In genomic region chr10:81134181-81134587, GRCm38 (mm10) we compare ENCODE assay signal across 8 mouse cellular contexts. TPM values are rescaled to one million over a fixed set of nuclear protein-coding genes. Genes with fewer than 3 reads are reported as not detected.
A peak's percentile ranks its signal among the peaks of the same experiment; 100 is the strongest.
DNase-seq lines count a peak whose midpoint lies in the region; ATAC-seq and TF ChIP-seq lines count a peak whose summit lies in the region.

No protein-coding gene starts in this region.

- no peak for TF ChIP-seq CTCF in bone marrow macrophage, adult 2 months (IDR thresholded peaks at IDR 0.05; ENCODE audit: low read depth, low read length)

- no peaks in the 10 kb centered on the region for H3K9me3 ChIP-seq in heart, embryonic 13.5 days
- no peaks in the 10 kb centered on the region for H3K9me3 ChIP-seq in limb, embryonic 10.5 days (replicated peaks)
- no peaks in the 10 kb centered on the region for H3K9me3 ChIP-seq in forebrain, embryonic 13.5 days (replicated peaks)

- peaks cover 13% of the 10 kb centered on the region for H3K27me3 ChIP-seq in heart, embryonic 13.5 days (replicated peaks)
- peaks cover 55% of the 10 kb centered on the region for H3K27me3 ChIP-seq in limb, embryonic 10.5 days (ENCODE audit: low read depth, poor library complexity, severe bottlenecking)
- peaks cover 63% of the 10 kb centered on the region for H3K27me3 ChIP-seq in forebrain, embryonic 13.5 days

- ATAC-seq in heart, embryonic 13.5 days (ENCODE audit: extremely low read depth, insufficient number of reproducible peaks, low FRiP score, low TSS enrichment) = no peak
- no peak for ATAC-seq in forebrain, embryonic 13.5 days

- DNase-seq in layer of hippocampus, adult 9-11 months = peak; percentile 76
- no peak for DNase-seq in layer of hippocampus, postnatal 14 days (ENCODE audit: low spot score in 2 of 2)
- DNase-seq in limb, embryonic 10.5 days (ENCODE audit: low spot score) = no peak
- peak; percentile 77 to 89 for DNase-seq in monocyte, adult 2 months (ENCODE audit: low read depth in 1 of 2, low spot score in 2 of 2)
- DNase-seq in yolk sac, embryonic 10.5 days (ENCODE audit: low spot score) = peak; percentile 72

- WGBS in heart, embryonic 13.5 days = 3% methylated on average over 16 of the region's 16 CpGs
- WGBS in limb, embryonic 10.5 days = under 1% methylated on average over 16 of the region's 16 CpGs
- 3% methylated on average over 16 of the region's 16 CpGs for WGBS in forebrain, embryonic 13.5 days

- H3K4me3 ChIP-seq in bone marrow macrophage, adult 2 months (ENCODE audit: insufficient read depth, low read length) = peak overlapping the region; percentile 69
- peak overlapping the region; percentile 96 for H3K4me3 ChIP-seq in heart, embryonic 13.5 days
- H3K4me3 ChIP-seq in limb, embryonic 10.5 days = peak overlapping the region; percentile 91
- no peak overlapping the region for H3K4me3 ChIP-seq in forebrain, embryonic 13.5 days

- peak overlapping the region; percentile 90 for H3K4me2 ChIP-seq in heart, embryonic 13.5 days
- no peak overlapping the region for H3K4me2 ChIP-seq in forebrain, embryonic 13.5 days

- TF ChIP-seq POLR2A in bone marrow macrophage, adult 2 months (IDR thresholded peaks at IDR 0.05; ENCODE audit: borderline replicate concordance, low read depth, low read length) = no peak

- H3K4me1 ChIP-seq in bone marrow macrophage, adult 2 months (ENCODE audit: control insufficient read depth, insufficient read depth, low read length) = peaks cover 14% of the 10 kb centered on the region
- H3K4me1 ChIP-seq in heart, embryonic 13.5 days = peaks cover 39% of the 10 kb centered on the region
- peaks cover 50% of the 10 kb centered on the region for H3K4me1 ChIP-seq in limb, embryonic 10.5 days
- H3K4me1 ChIP-seq in forebrain, embryonic 13.5 days = peaks cover 30% of the 10 kb centered on the region

- H3K9ac ChIP-seq in heart, embryonic 13.5 days = peak overlapping the region; percentile 100
- no peak overlapping the region for H3K9ac ChIP-seq in forebrain, embryonic 13.5 days

- H3K36me3 ChIP-seq in heart, embryonic 13.5 days = no peaks in the 10 kb centered on the region
- H3K36me3 ChIP-seq in limb, embryonic 10.5 days = no peaks in the 10 kb centered on the region
- no peaks in the 10 kb centered on the region for H3K36me3 ChIP-seq in forebrain, embryonic 13.5 days (ENCODE audit: poor library complexity, severe bottlenecking)

- H3K27ac ChIP-seq in bone marrow macrophage, adult 2 months (ENCODE audit: insufficient read depth, low read depth, low read length) = peak overlapping the region; percentile 96
- H3K27ac ChIP-seq in heart, embryonic 13.5 days (replicated peaks) = no peak overlapping the region
- H3K27ac ChIP-seq in limb, embryonic 10.5 days = no peak overlapping the region; the same call in 1 of the 2 replicates
- no peak overlapping the region for H3K27ac ChIP-seq in forebrain, embryonic 13.5 days

RNA-seq across cellular contexts. Expression of gene Zbtb7a, which starts 0.8 kb away (rescaled TPM):
- total RNA-seq in layer of hippocampus, postnatal 14 days (2021) = 10 to 100 TPM; 61.6 to 63.6 TPM
- polyA plus RNA-seq in bone marrow macrophage, adult 2 months (2012; ENCODE audit: insufficient read depth, insufficient read length, missing spikeins) = 52.0 and 54.9 TPM in 2 replicates
- 19.5 and 20.1 TPM in 2 replicates for polyA plus RNA-seq in heart, embryonic 13.5 days (2015; fragmentation: Nextera tagmentation; extraction: Ambion mirVana)
- 9.6 and 11.7 TPM in 2 replicates for polyA plus RNA-seq in limb, embryonic 10.5 days (2016; fragmentation: Nextera tagmentation; extraction: Ambion mirVana)
- polyA plus RNA-seq in forebrain, embryonic 13.5 days (2015; fragmentation: Nextera tagmentation; extraction: Ambion mirVana) = 10.4 and 10.6 TPM in 2 replicates

RNA-seq across cellular contexts. Expression of gene Map2k2, which starts 28.5 kb away (rescaled TPM):
- total RNA-seq in layer of hippocampus, postnatal 14 days (2021) = 100 to 1,000 TPM; 132 to 134 TPM
- polyA plus RNA-seq in bone marrow macrophage, adult 2 months (2012; ENCODE audit: insufficient read depth, insufficient read length, missing spikeins) = 71.4 and 77.6 TPM in 2 replicates
- polyA plus RNA-seq in heart, embryonic 13.5 days (2015; fragmentation: Nextera tagmentation; extraction: Ambion mirVana) = 150 TPM in 2 replicates
- polyA plus RNA-seq in limb, embryonic 10.5 days (2016; fragmentation: Nextera tagmentation; extraction: Ambion mirVana) = 244 and 245 TPM in 2 replicates
- 200 and 211 TPM in 2 replicates for polyA plus RNA-seq in forebrain, embryonic 13.5 days (2015; fragmentation: Nextera tagmentation; extraction: Ambion mirVana)

RNA-seq across cellular contexts. Expression of gene Pias4, which starts 33.5 kb away (rescaled TPM):
- total RNA-seq in layer of hippocampus, postnatal 14 days (2021) = 10 to 100 TPM; 25.9 to 28.1 TPM
- 21.9 and 28.2 TPM in 2 replicates for polyA plus RNA-seq in bone marrow macrophage, adult 2 months (2012; ENCODE audit: insufficient read depth, insufficient read length, missing spikeins)
- polyA plus RNA-seq in heart, embryonic 13.5 days (2015; fragmentation: Nextera tagmentation; extraction: Ambion mirVana) = 35.7 and 40.3 TPM in 2 replicates
- 73.6 and 73.9 TPM in 2 replicates for polyA plus RNA-seq in limb, embryonic 10.5 days (2016; fragmentation: Nextera tagmentation; extraction: Ambion mirVana)
- 54.2 and 57.0 TPM in 2 replicates for polyA plus RNA-seq in forebrain, embryonic 13.5 days (2015; fragmentation: Nextera tagmentation; extraction: Ambion mirVana)

RNA-seq across cellular contexts. Expression of gene Creb3l3, which starts 35.5 kb away (rescaled TPM):
- total RNA-seq in layer of hippocampus, postnatal 14 days (2021) = under 1 TPM; 0.17 to 0.46 TPM
- 1.3 TPM in 2 replicates for polyA plus RNA-seq in bone marrow macrophage, adult 2 months (2012; ENCODE audit: insufficient read depth, insufficient read length, missing spikeins)
- 0.83 and 1.1 TPM in 2 replicates for polyA plus RNA-seq in heart, embryonic 13.5 days (2015; fragmentation: Nextera tagmentation; extraction: Ambion mirVana)
- 0.58 and 0.66 TPM in 2 replicates for polyA plus RNA-seq in limb, embryonic 10.5 days (2016; fragmentation: Nextera tagmentation; extraction: Ambion mirVana)
- polyA plus RNA-seq in forebrain, embryonic 13.5 days (2015; fragmentation: Nextera tagmentation; extraction: Ambion mirVana) = 0.30 and 0.42 TPM in 2 replicates

RNA-seq across cellular contexts. Expression of gene Eef2, which starts 42.2 kb away (rescaled TPM):
- total RNA-seq in layer of hippocampus, postnatal 14 days (2021) = 1,000 to 10,000 TPM; 1,016 to 1,032 TPM
- polyA plus RNA-seq in bone marrow macrophage, adult 2 months (2012; ENCODE audit: insufficient read depth, insufficient read length, missing spikeins) = 877 and 1,003 TPM in 2 replicates
- 393 and 411 TPM in 2 replicates for polyA plus RNA-seq in heart, embryonic 13.5 days (2015; fragmentation: Nextera tagmentation; extraction: Ambion mirVana)
- 575 and 611 TPM in 2 replicates for polyA plus RNA-seq in limb, embryonic 10.5 days (2016; fragmentation: Nextera tagmentation; extraction: Ambion mirVana)
- polyA plus RNA-seq in forebrain, embryonic 13.5 days (2015; fragmentation: Nextera tagmentation; extraction: Ambion mirVana) = 555 and 583 TPM in 2 replicates

Comparison
In these comparisons a context has a peak if more than half of its experiments do, and no peak if none do; other contexts are left out.
1. DNase-seq: peak in layer of hippocampus, adult 9-11 months (single experiment), monocyte, adult 2 months (2 of 2) and yolk sac, embryonic 10.5 days (single experiment); none in layer of hippocampus, postnatal 14 days (0 of 2) and limb, embryonic 10.5 days (single experiment).